Mouse (Mus musculus) E14TG2a.4 (cell line): ENCODE measurements around the gene Ccdc13.

ENCODE experiments used
- H3K27me3 ChIP-seq: 2 replicates; pipeline ENCODE4 v1.6.1; 2014; ENCODE audit warnings: low read length, control low read depth; ENCODE audit not compliant: insufficient read depth
- H3K36me3 ChIP-seq: 2 replicates; pipeline ENCODE4 v1.6.1; 2014; ENCODE audit warnings: low read length, control low read depth; ENCODE audit not compliant: insufficient read depth
- H3K4me1 ChIP-seq: replicated peaks from 2 replicates; pipeline ENCODE4 v1.6.1; 2014; ENCODE audit warnings: low read depth, low read length, control low read depth
- H3K4me3 ChIP-seq: replicated peaks from 2 replicates; pipeline ENCODE4 v1.5.1; 2014; ENCODE audit warnings: mild to moderate bottlenecking, low read length
- H3K9me3 ChIP-seq: 2 replicates; pipeline ENCODE4 v1.6.1; 2014; ENCODE audit warnings: low read length, control low read depth
- CTCF ChIP-seq: conservative IDR thresholded peaks from 2 replicates; pipeline ENCODE4 v1.5.1; 2014; ENCODE audit warnings: low read length
- NANOG ChIP-seq: IDR thresholded peaks from 2 replicates; pipeline ENCODE4 v1.6.1; 2014; ENCODE audit warnings: borderline replicate concordance, low read length, mixed read lengths
- POU5F1 ChIP-seq: IDR thresholded peaks from 2 replicates; pipeline ENCODE4 v1.6.1; 2014; ENCODE audit warnings: low read length, borderline replicate concordance

Ccdc13 gene

GRCm38 (mm10) chr9:121823051-121823450, 16.2 kb downstream of the Ccdc13 start:
- Histone ChIP-seq H3K4me1 (peaks cover 16% of the 10 kb centered on the region), H3K27me3 (peaks cover 16% of the 10 kb centered on the region), H3K36me3 (no peaks in the 10 kb centered on the region), H3K4me3 (no peak overlapping the region), H3K9me3 (no peaks in the 10 kb centered on the region)
- TF ChIP-seq POU5F1 (no peak), NANOG (no peak), CTCF (no peak)

- Histone ChIP-seq H3K9me3 (no peaks in the 10 kb centered on the region), H3K27me3 (peaks cover 16% of the 10 kb centered on the region), H3K36me3 (no peaks in the 10 kb centered on the region), H3K4me3 (no peak overlapping the region), H3K4me1 (peaks cover 16% of the 10 kb centered on the region)
- no peak for TF ChIP-seq NANOG
- TF ChIP-seq POU5F1 = no peak
- TF ChIP-seq CTCF = no peak
Observed at GRCm38 (mm10) chr9:121822585-121822991, 16.7 kb downstream of the Ccdc13 start.

GRCm38 (mm10) chr9:121820765-121821164, 18.5 kb downstream of the Ccdc13 start:
- H3K9me3 ChIP-seq = no peaks in the 10 kb centered on the region
- H3K27me3 ChIP-seq = peaks cover 11% of the 10 kb centered on the region
- no peak overlapping the region for H3K4me3 ChIP-seq
- TF ChIP-seq NANOG = no peak
- no peak for TF ChIP-seq POU5F1
- peaks cover 16% of the 10 kb centered on the region for H3K4me1 ChIP-seq
- H3K36me3 ChIP-seq = no peaks in the 10 kb centered on the region

GRCm38 (mm10) chr9:121819771-121820471, 19.3 kb downstream of the Ccdc13 start:
- H3K9me3 ChIP-seq = no peaks in the 10 kb centered on the region

GRCm38 (mm10) chr9:121819073-121819770, 20.0 kb downstream of the Ccdc13 start:
- Histone ChIP-seq H3K36me3 (no peaks in the 10 kb centered on the region), H3K9me3 (no peaks in the 10 kb centered on the region), H3K27me3 (peaks cover 11% of the 10 kb centered on the region), H3K4me3 (no peak overlapping the region), H3K4me1 (peaks cover 16% of the 10 kb centered on the region)
- TF ChIP-seq NANOG (no peak), POU5F1 (no peak)

More at GRCm38 (mm10) chr9:121819771-121820471, 19.3 kb downstream of the Ccdc13 start:
- H3K36me3 ChIP-seq = no peaks in the 10 kb centered on the region
- peaks cover 16% of the 10 kb centered on the region for H3K4me1 ChIP-seq
- H3K27me3 ChIP-seq = peaks cover 11% of the 10 kb centered on the region
- H3K4me3 ChIP-seq = no peak overlapping the region
- TF ChIP-seq CTCF = no peak

- H3K9me3 ChIP-seq = no peaks in the 10 kb centered on the region
- H3K4me1 ChIP-seq = peaks cover 16% of the 10 kb centered on the region
- H3K27me3 ChIP-seq = peaks cover 9% of the 10 kb centered on the region
- no peak for TF ChIP-seq POU5F1
- TF ChIP-seq NANOG = no peak
- TF ChIP-seq CTCF = no peak
- H3K4me3 ChIP-seq = no peak overlapping the region
- H3K36me3 ChIP-seq = no peaks in the 10 kb centered on the region
Observed at GRCm38 (mm10) chr9:121815183-121815582, 24.1 kb downstream of the Ccdc13 start.

GRCm38 (mm10) chr9:121810081-121810821, 29.0 kb downstream of the Ccdc13 start:
- Histone ChIP-seq H3K4me3 (no peak overlapping the region), H3K9me3 (no peaks in the 10 kb centered on the region), H3K36me3 (no peaks in the 10 kb centered on the region), H3K4me1 (no peaks in the 10 kb centered on the region), H3K27me3 (no peaks in the 10 kb centered on the region)
- TF ChIP-seq POU5F1 (no peak), CTCF (no peak), NANOG (no peak)

- no peaks in the 10 kb centered on the region for H3K9me3 ChIP-seq
- TF ChIP-seq NANOG (no peak), CTCF (no peak), POU5F1 (no peak)
- H3K4me3 ChIP-seq = no peak overlapping the region
- no peaks in the 10 kb centered on the region for H3K36me3 ChIP-seq
- H3K27me3 ChIP-seq = no peaks in the 10 kb centered on the region
- H3K4me1 ChIP-seq = no peaks in the 10 kb centered on the region
Observed at GRCm38 (mm10) chr9:121808511-121808910, 30.8 kb downstream of the Ccdc13 start.
